Mouse (Mus musculus) G1E (cell line): Measurements from ENCODE around the gene Cxcl10. TPM values are rescaled to one million over a fixed set of nuclear protein-coding genes. Genes with fewer than 3 reads are reported as not detected.

Experiments used
- ATAC-seq: 2 replicates; pipeline ENCODE4 v1.8.0; 2016; ENCODE audit warnings: mild to moderate bottlenecking; ENCODE audit not compliant: insufficient number of reproducible peaks, poor library complexity, low FRiP score, severe bottlenecking; ENCODE audit errors: extremely low read depth
- DNase-seq: peaks from one replicate; pipeline ENCODE4 v3.0.0; 2012; ENCODE audit warnings: low spot score
- H3K27me3 ChIP-seq: 2 replicates; pipeline ENCODE4 v1.6.1; 2012; ENCODE audit warnings: mild to moderate bottlenecking, low read length, inconsistent platforms; ENCODE audit not compliant: insufficient read depth
- H3K36me3 ChIP-seq: replicated peaks from 2 replicates; pipeline ENCODE3; 2012; ENCODE audit warnings: mild to moderate bottlenecking, inconsistent platforms
- H3K4me1 ChIP-seq: 2 replicates; pipeline ENCODE4 v1.6.1; 2012; ENCODE audit warnings: low read depth, low read length, inconsistent platforms, mixed read lengths; ENCODE audit not compliant: insufficient read depth
- H3K4me3 ChIP-seq: 2 replicates; pipeline ENCODE4 v1.5.1; 2012; ENCODE audit warnings: low read depth, mild to moderate bottlenecking, inconsistent platforms, low read length, moderate library complexity, mixed read lengths
- H3K9me3 ChIP-seq: replicated peaks from 2 replicates; pipeline ENCODE4 v1.6.1; 2012; ENCODE audit warnings: inconsistent platforms
- CTCF ChIP-seq: IDR thresholded peaks from 2 replicates; pipeline ENCODE4 v1.5.1; 2012; ENCODE audit warnings: low read depth, low read length, inconsistent platforms, mixed read lengths
- GATA1 ChIP-seq: IDR thresholded peaks from 2 replicates; pipeline ENCODE4 v1.6.1; 2012; ENCODE audit warnings: borderline replicate concordance, low read length, inconsistent platforms, mixed read lengths
- GATA2 ChIP-seq: IDR thresholded peaks from 2 replicates; pipeline ENCODE4 v1.6.1; 2012; ENCODE audit warnings: low read depth, low read length, inconsistent platforms, borderline replicate concordance
- POLR2AphosphoS5 ChIP-seq: IDR thresholded peaks from 2 replicates; pipeline ENCODE4 v1.6.1; 2012; ENCODE audit warnings: low read depth, low read length, inconsistent platforms; ENCODE audit not compliant: insufficient replicate concordance
- TAL1 ChIP-seq: conservative IDR thresholded peaks from 2 replicates; pipeline ENCODE4 v1.6.1; 2012; ENCODE audit warnings: low read depth, low read length, inconsistent platforms, mixed read lengths
- polyA plus RNA-seq: library from polyadenylated mRNA; stranded (reverse); fragments of >175 nt; gene quantifications from 2 replicates; pipeline ENCODE4 v1.2.3, GENCODE M21; 2012
- total RNA-seq, 2 experiments: library from RNA; stranded (forward) in 1 of 2; stranded (reverse) in 1 of 2; fragments of 200-1000 nt in 1 of 2; fragments of >200 nt in 1 of 2; fragmentation: Nextera tagmentation in 1 of 2; gene quantifications; 2 replicates each; pipeline ENCODE4 v1.2.3; 2014 to 2017

The Cxcl10 gene
- total and polyA plus RNA-seq, 3 experiments = 0.05 TPM; not detected in 2

DNA sequence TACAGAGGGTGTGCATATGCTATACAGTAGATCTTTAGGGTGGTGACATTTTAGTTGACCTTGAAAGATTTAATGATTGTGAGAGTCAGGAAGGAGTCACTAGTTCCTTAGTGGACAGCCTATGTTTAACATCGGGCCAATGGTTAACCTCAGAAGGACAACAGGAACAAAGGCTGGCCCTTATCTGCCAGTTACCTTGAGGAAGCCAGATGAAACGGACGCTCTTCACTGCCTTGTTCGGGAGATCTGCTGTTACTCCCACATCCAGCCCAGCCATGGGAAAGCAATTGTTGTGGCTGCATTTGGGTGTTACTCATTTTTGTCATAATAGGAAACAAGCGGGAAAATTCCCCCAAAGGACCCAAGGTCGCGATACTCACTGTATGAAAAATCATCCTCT, 34.9 kb downstream of the Cxcl10 start:
- DNase-seq = no peak
- no peak overlapping the region for H3K4me3 ChIP-seq
- H3K27me3 ChIP-seq = peaks cover 10% of the 10 kb centered on the region
- no peaks in the 10 kb centered on the region for H3K36me3 ChIP-seq
- no peaks in the 10 kb centered on the region for H3K9me3 ChIP-seq
- TF ChIP-seq GATA2 (no peak), GATA1 (no peak), POLR2AphosphoS5 (no peak), CTCF (no peak)
- ATAC-seq = no peak
- peaks cover 20% of the 10 kb centered on the region for H3K4me1 ChIP-seq

DNA sequence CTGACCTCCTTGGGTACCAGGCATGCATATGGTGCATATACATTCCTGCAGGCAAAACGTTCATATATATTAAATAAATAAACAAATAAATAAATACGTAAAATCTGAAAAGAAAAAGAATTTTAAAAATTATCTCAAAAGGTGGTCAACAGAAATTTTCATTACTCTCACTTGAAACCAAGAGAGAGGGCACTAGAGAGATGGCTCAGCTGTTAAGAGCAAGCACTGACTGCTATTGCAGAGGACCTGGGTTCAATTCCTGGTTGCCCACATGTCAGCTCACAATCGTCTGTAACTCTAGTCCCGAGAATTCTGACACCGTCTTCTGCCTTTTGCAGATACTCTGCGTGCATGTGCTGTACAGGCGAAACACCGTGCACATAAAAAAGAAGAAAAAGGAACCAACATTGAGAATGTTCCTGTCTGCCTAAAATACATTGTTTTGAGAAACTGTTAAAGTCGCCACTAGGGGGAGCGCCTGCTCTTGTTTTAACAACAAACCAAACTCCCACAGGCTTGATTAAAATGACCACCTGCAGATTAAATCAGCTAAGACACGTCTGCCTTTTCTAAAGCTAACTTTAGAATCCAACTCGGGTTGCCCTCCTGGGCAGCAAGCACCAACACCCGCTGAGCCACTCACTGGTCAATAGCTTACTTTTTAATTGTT, 36.5 kb downstream of the Cxcl10 start:
- no peak for DNase-seq
- no peak overlapping the region for H3K4me3 ChIP-seq
- peaks cover 22% of the 10 kb centered on the region for H3K4me1 ChIP-seq
- no peak for TF ChIP-seq TAL1
- TF ChIP-seq CTCF = no peak
- ATAC-seq = no peak
- H3K9me3 ChIP-seq = no peaks in the 10 kb centered on the region
- peaks cover 12% of the 10 kb centered on the region for H3K36me3 ChIP-seq
- peaks cover 8% of the 10 kb centered on the region for H3K27me3 ChIP-seq

DNA sequence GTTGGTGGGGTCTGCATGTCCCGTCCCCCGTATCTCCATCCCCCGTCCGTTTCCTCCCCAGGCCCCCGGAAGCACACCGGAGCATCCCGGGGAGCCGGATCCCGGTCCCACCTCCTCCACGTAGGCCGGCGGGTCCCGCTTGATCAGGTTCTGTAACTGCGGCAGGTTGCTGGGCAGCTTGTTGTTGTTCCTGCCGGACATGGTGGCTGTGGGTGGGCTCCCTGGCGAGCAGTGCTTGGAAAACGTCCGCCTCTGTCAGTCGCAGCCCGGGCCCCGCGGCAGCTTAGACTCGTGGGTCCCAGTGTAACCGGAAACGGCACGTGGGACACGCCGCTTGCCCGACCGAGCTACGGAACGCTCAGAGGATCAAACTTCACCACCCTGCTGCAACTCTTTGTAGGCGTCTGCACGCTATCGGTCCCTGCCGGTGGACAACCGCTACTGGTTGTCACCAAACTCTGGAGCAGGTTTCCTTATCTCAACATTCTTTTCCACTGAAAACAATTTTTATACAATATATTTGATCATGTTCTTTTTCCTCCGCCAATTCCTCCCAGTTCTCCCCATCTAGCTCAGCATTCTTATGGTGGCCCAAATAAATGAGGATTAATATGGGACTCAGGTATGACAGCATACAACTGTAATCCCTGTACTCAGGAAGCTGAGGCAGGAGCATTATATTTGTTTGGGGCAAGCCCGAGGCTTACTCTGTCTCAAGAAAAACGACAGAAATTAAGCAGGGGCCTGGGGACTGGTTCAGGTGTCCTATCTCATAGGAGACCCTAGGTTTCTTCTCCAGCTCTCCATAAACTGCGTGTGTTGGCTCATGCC, 38.8 kb downstream of the Cxcl10 start, which contains the start of gene Sdad1:
Gene Sdad1, minus strand, starts transcription at position 799 of the 831 bp plus-strand sequence.
- ATAC-seq (peak; percentile 76), DNase-seq (peak; percentile 79)
- no peaks in the 10 kb centered on the region for H3K9me3 ChIP-seq
- peaks cover 35% of the 10 kb centered on the region for H3K36me3 ChIP-seq
- H3K4me1 ChIP-seq = peaks cover 45% of the 10 kb centered on the region
- TF ChIP-seq CTCF (peak; percentile 44; the same call in 1 of the 2 replicates), TAL1 (no peak), GATA1 (no peak), GATA2 (no peak), POLR2AphosphoS5 (no peak)
- peak within 1 kb of the TSS; percentile 91 for H3K4me3 ChIP-seq
- H3K27me3 ChIP-seq = peaks cover 8% of the 10 kb centered on the region; the same call in 1 of the 2 replicates

DNA sequence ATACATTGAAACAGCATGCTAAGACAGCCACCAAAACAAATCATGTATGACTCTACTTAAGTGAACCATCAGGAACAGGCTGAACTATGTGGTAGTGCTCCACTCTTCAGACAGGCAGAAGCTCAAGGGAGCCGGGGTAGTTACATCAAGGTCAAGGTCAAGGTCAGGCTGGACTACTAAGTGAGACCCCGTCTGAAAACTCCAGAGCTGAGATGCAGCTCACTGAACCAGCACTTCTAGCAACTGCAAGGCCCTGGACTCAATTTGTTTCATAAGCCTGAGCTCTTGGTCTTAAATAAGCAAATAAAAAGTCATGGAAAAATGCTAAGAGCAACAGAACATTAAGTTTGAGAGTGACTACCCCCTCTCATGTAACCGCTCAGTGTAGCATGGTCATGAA, 44.4 kb downstream of the Cxcl10 start:
- no peak for TF ChIP-seq TAL1
- TF ChIP-seq CTCF = no peak
- TF ChIP-seq GATA2 = no peak
- ATAC-seq (no peak), DNase-seq (no peak)
- H3K4me3 ChIP-seq = no peak overlapping the region
- H3K9me3 ChIP-seq = no peaks in the 10 kb centered on the region
- H3K27me3 ChIP-seq = no peaks in the 10 kb centered on the region
- H3K36me3 ChIP-seq = peaks cover 91% of the 10 kb centered on the region
- H3K4me1 ChIP-seq = peaks cover 40% of the 10 kb centered on the region

DNA sequence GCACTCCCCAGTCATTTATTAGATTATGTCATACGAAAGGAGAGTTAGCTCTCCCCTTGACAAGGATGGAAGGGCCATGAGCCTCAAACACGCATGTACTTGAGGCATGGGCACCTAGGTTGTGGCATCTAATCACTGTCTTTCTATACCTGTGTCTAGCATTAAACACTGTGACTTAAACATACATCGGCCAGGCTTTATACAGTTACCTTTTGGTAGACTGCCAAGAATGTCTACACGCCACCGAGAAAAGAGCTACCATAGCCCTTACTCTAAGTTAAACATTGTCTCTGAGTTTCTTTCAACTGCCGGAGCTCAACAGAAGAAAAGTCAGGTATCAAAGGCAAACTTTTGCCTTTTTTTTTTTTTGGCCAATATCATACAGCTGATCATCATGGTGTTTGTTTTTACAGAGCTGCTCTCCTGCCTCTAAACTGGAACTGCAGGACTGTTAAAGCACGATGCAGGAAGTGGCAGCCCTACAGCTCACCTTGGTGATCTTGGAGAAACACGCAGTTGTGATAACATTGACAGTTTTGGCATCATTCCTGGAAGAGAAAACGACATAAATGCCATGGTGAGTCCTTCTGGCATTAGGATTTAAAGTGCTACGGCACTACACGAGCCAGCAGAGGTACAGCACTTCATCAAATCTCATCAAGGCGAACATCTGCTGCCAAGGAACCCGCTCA, 46.4 kb downstream of the Cxcl10 start:
- Histone ChIP-seq H3K27me3 (no peaks in the 10 kb centered on the region), H3K36me3 (peaks cover 98% of the 10 kb centered on the region), H3K4me1 (peaks cover 27% of the 10 kb centered on the region), H3K4me3 (no peak overlapping the region), H3K9me3 (no peaks in the 10 kb centered on the region)
- TF ChIP-seq GATA1 = no peak
- TF ChIP-seq TAL1 = no peak
- no peak for TF ChIP-seq POLR2AphosphoS5
- no peak for TF ChIP-seq CTCF
- no peak for TF ChIP-seq GATA2
- DNase-seq (no peak), ATAC-seq (no peak)

Other genes starting within 250 kb of the Cxcl10 start
- 50.5 and 52.5 TPM in 2 replicates for gene Uso1, start 211.0 kb downstream of the Cxcl10 start, total RNA-seq (2014; fragmentation: Nextera tagmentation)
- gene Uso1, start 211.0 kb downstream of the Cxcl10 start, total RNA-seq (2017) = 21.3 and 21.9 TPM in 2 replicates
- 20.7 and 39.7 TPM in 2 replicates for gene Uso1, start 211.0 kb downstream of the Cxcl10 start, polyA plus RNA-seq
- not detected in 2 replicates for gene U90926, start 133.5 kb downstream of the Cxcl10 start, total RNA-seq (2014; fragmentation: Nextera tagmentation)
- gene U90926, start 133.5 kb downstream of the Cxcl10 start, total RNA-seq (2017) = not detected in 2 replicates
- gene U90926, start 133.5 kb downstream of the Cxcl10 start, polyA plus RNA-seq = not detected in 2 replicates
- gene Ppef2, start 92.6 kb downstream of the Cxcl10 start, total RNA-seq (2014; fragmentation: Nextera tagmentation) = not detected in 2 replicates
- gene Ppef2, start 92.6 kb downstream of the Cxcl10 start, total RNA-seq (2017) = 0.05 and 0.17 TPM in 2 replicates
- not detected in 2 replicates for gene Ppef2, start 92.6 kb downstream of the Cxcl10 start, polyA plus RNA-seq
- gene Naaa, start 70.7 kb downstream of the Cxcl10 start, total RNA-seq (2014; fragmentation: Nextera tagmentation) = 13.1 and 22.4 TPM in 2 replicates
- gene Naaa, start 70.7 kb downstream of the Cxcl10 start, total RNA-seq (2017) = 15.1 and 17.5 TPM in 2 replicates
- gene Naaa, start 70.7 kb downstream of the Cxcl10 start, polyA plus RNA-seq = 6.9 and 7.8 TPM in 2 replicates
- gene Sdad1, start 38.4 kb downstream of the Cxcl10 start, total RNA-seq (2014; fragmentation: Nextera tagmentation) = 76.9 and 85.3 TPM in 2 replicates
- gene Sdad1, start 38.4 kb downstream of the Cxcl10 start, total RNA-seq (2017) = 66.0 and 76.9 TPM in 2 replicates
- 62.6 and 83.4 TPM in 2 replicates for gene Sdad1, start 38.4 kb downstream of the Cxcl10 start, polyA plus RNA-seq
- gene Cxcl9, start 20.8 kb downstream of the Cxcl10 start, total RNA-seq (2014; fragmentation: Nextera tagmentation) = not detected in 2 replicates
- gene Cxcl9, start 20.8 kb downstream of the Cxcl10 start, total RNA-seq (2017) = 0.06 TPM in 1 of 2 replicates, not detected in the other
- not detected in 2 replicates for gene Cxcl9, start 20.8 kb downstream of the Cxcl10 start, polyA plus RNA-seq
- not detected in 2 replicates for gene Art3, start 17.1 kb downstream of the Cxcl10 start, total RNA-seq (2014; fragmentation: Nextera tagmentation)
- gene Art3, start 17.1 kb downstream of the Cxcl10 start, total RNA-seq (2017) = 0.22 TPM in 1 of 2 replicates, not detected in the other
- not detected in 2 replicates for gene Art3, start 17.1 kb downstream of the Cxcl10 start, polyA plus RNA-seq
- 97.6 and 119 TPM in 2 replicates for gene Nup54, start 86.3 kb upstream of the Cxcl10 start, total RNA-seq (2014; fragmentation: Nextera tagmentation)
- 90.7 and 101 TPM in 2 replicates for gene Nup54, start 86.3 kb upstream of the Cxcl10 start, total RNA-seq (2017)
- gene Nup54, start 86.3 kb upstream of the Cxcl10 start, polyA plus RNA-seq = 19.8 and 34.0 TPM in 2 replicates
- gene Scarb2, start 157.9 kb upstream of the Cxcl10 start, total RNA-seq (2014; fragmentation: Nextera tagmentation) = 31.8 and 32.6 TPM in 2 replicates
- 47.5 and 50.0 TPM in 2 replicates for gene Scarb2, start 157.9 kb upstream of the Cxcl10 start, total RNA-seq (2017)
- gene Scarb2, start 157.9 kb upstream of the Cxcl10 start, polyA plus RNA-seq = 6.5 and 7.1 TPM in 2 replicates
- not detected in 2 replicates for gene Fam47e, start 206.2 kb upstream of the Cxcl10 start, total RNA-seq (2014; fragmentation: Nextera tagmentation)
- gene Fam47e, start 206.2 kb upstream of the Cxcl10 start, total RNA-seq (2017) = 0.22 TPM in 1 of 2 replicates, not detected in the other
- gene Fam47e, start 206.2 kb upstream of the Cxcl10 start, polyA plus RNA-seq = not detected in 2 replicates